Mouse (Mus musculus) heart, adult 2 months (tissue): ENCODE measurements around the gene Tmc4. TPM values are rescaled to one million over a fixed set of nuclear protein-coding genes. Genes with fewer than 3 reads are reported as not detected.
"Not testable (repeated sequence)": the region's sequence is repeated elsewhere in the genome, so short reads cannot be mapped to it uniquely, and the experiment has no call there.

ENCODE experiments used
- DNase-seq, 2 experiments: peaks; one replicate each; pipeline ENCODE4 v3.0.0; 2021
- H3K27ac ChIP-seq: fragments of 200-600 bp; 2 replicates; pipeline ENCODE4 v1.8.1; 2022
- H3K27me3 ChIP-seq: fragments of 200-500 bp; 2 replicates; pipeline ENCODE4 v1.6.1; 2012; ENCODE audit warnings: mild to moderate bottlenecking, low read length, inconsistent platforms, mixed read lengths; ENCODE audit not compliant: control insufficient read depth, insufficient read depth
- H3K36me3 ChIP-seq: fragments of 200-500 bp; 2 replicates; pipeline ENCODE4 v1.6.1; 2012; ENCODE audit warnings: low read length, inconsistent platforms; ENCODE audit not compliant: control insufficient read depth, insufficient read depth
- H3K4me1 ChIP-seq: fragments of 200-500 bp; 2 replicates; pipeline ENCODE4 v1.6.1; 2011; ENCODE audit warnings: low read length; ENCODE audit not compliant: control insufficient read depth, insufficient read depth
- H3K4me3 ChIP-seq: fragments of 200-600 bp; 2 replicates; pipeline ENCODE4 v1.8.1; 2022
- H3K79me2 ChIP-seq: fragments of 200-500 bp; replicated peaks from 2 replicates; pipeline ENCODE4 v1.6.1; 2012; ENCODE audit warnings: mild to moderate bottlenecking, inconsistent platforms, low read length, moderate library complexity, mixed read lengths; ENCODE audit not compliant: control insufficient read depth, insufficient read depth
- H3K9ac ChIP-seq: fragments of 200-500 bp; 2 replicates; pipeline ENCODE4 v1.6.1; 2012; ENCODE audit warnings: low read depth, mild to moderate bottlenecking, control low read depth, inconsistent platforms, low read length, mixed read lengths
- CTCF ChIP-seq: fragments of 200-600 bp; IDR thresholded peaks from 2 replicates; pipeline ENCODE4 v1.8.1; 2022; ENCODE audit warnings: antibody characterized with exemption, mild to moderate bottlenecking, moderate library complexity
- EP300 ChIP-seq: fragments of 200-500 bp; IDR thresholded peaks from 2 replicates; pipeline ENCODE4 v1.6.1; 2011; ENCODE audit warnings: low read depth, low read length, control low read depth; ENCODE audit not compliant: insufficient read depth
- POLR2A ChIP-seq: fragments of 200-500 bp; IDR thresholded peaks from 2 replicates; pipeline ENCODE4 v1.6.1; 2011; ENCODE audit warnings: mild to moderate bottlenecking, low read depth, low read length, control low read depth; ENCODE audit not compliant: insufficient read depth
- WGBS: fragments of 180-500 bp; shearing (Covaris S2); methylation state at CpG from one replicate; pipeline ENCODE4 v1.1.7; 2018; 5-methylcytosine and 5-hydroxymethylcytosine counted together
- intact Hi-C: fragments of 180-260 bp; cut with DNase I; formaldehyde crosslinking; loops from one replicate; pipeline ENCODE4 v1.15.1; 2025
- polyA plus RNA-seq: library from polyadenylated mRNA; depleted of rRNA; stranded (reverse); fragments of >200 nt; gene quantifications from 2 replicates; pipeline ENCODE4 v1.2.3, GENCODE M21; 2012
- total RNA-seq, 2 experiments: library from RNA; stranded (reverse); gene quantifications; 2 replicates each; pipeline ENCODE4 v1.2.3; 2021

The Tmc4 gene
- total and polyA plus RNA-seq, 3 experiments, result 1.4 to 4.9 (median 2.1) TPM

GRCm38 (mm10) chr7:3703879-3704441, 26.6 kb upstream of the Tmc4 start, which contains the start of gene Rps9:
Rps9 (plus strand) TSS chr7:3703993.
- peaks cover 19% of the 10 kb centered on the region for H3K36me3 ChIP-seq
- intact Hi-C loops, result loop anchor here (1.0 to 10.0 kb wide), 3 partner anchors 11 to 741 kb away; partner anchors contain the start of genes Mboat7 and Rdh13

GRCm38 (mm10) chr7:3703148-3703878, 26.0 kb upstream of the Tmc4 start:
- WGBS, result 23% methylated on average over 6 of the region's 6 CpGs
- TF ChIP-seq CTCF (no peak), POLR2A (no peak)
- peak overlapping the region; percentile 71 for H3K4me3 ChIP-seq
- H3K4me1 ChIP-seq, result peaks cover 5% of the 10 kb centered on the region
- peak overlapping the region; percentile 45 for H3K9ac ChIP-seq
- DNase-seq, result peak in 1 of 2 experiments; percentile 29
- peaks cover 19% of the 10 kb centered on the region for H3K36me3 ChIP-seq
- intact Hi-C loops, result loop anchor here (1.0 to 10.0 kb wide), 3 partner anchors 10 to 741 kb away; partner anchors contain the start of genes Mboat7 and Rdh13
- peak overlapping the region; percentile 92 for H3K27ac ChIP-seq
- no peaks in the 10 kb centered on the region for H3K27me3 ChIP-seq
- H3K79me2 ChIP-seq, result no peaks in the 10 kb centered on the region

More at GRCm38 (mm10) chr7:3703879-3704441, 26.6 kb upstream of the Tmc4 start, which contains the start of gene Rps9:
- H3K27me3 ChIP-seq, result no peaks in the 10 kb centered on the region
- TF ChIP-seq POLR2A (peak; percentile 100), EP300 (peak; percentile 83), CTCF (peak; percentile 56)
- no peaks in the 10 kb centered on the region for H3K79me2 ChIP-seq
- WGBS, result under 1% methylated on average over 42 of the region's 42 CpGs
- peak within 1 kb of the TSS; percentile 71 for H3K4me3 ChIP-seq
- peak within 1 kb of the TSS; percentile 76 for H3K9ac ChIP-seq
- H3K27ac ChIP-seq, result peak within 1 kb of the TSS; percentile 92
- peak; percentile 95 to 96 for DNase-seq
- H3K4me1 ChIP-seq, result peaks cover 5% of the 10 kb centered on the region

GRCm38 (mm10) chr7:3698471-3698870, 21.1 kb upstream of the Tmc4 start:
- no peaks in the 10 kb centered on the region for H3K27me3 ChIP-seq
- intact Hi-C loops, result loop anchor here (10.0 kb wide), 1 partner anchor 436 kb away; the partner anchor contains the start of gene Leng8
- no peaks in the 10 kb centered on the region; the same call in none of the 2 replicates for H3K36me3 ChIP-seq

DNA sequence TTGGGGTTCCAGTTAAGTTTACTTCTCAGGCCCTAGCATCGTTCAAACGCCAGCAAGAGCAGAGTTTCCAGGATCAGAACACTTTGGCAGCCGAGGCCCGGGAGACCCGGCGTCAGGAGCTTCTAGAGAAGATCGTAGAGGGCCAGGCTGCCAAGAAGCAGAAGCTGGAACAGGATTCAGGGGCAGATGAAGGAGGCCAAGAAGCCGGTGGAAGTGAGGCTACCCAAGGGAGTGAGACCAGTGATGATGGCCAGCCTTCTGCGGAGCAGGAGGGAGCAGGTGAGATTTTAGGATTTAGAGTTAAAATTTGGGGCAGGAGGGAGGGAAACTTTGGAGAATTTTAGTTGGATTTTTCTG, 17.6 kb upstream of the Tmc4 start:
- intact Hi-C loops, result loop anchor here (5.0 to 10.0 kb wide), 4 partner anchors 48 to 992 kb away; partner anchors contain the start of genes Cnot3, Hspbp1, Leng8 and Prpf31
- not testable (repeated sequence) for H3K27me3 ChIP-seq, H3K4me1 ChIP-seq, H3K79me2 ChIP-seq, H3K36me3 ChIP-seq
- peak overlapping the region; percentile 72 for H3K4me3 ChIP-seq
- 8% methylated on average over 9 of the region's 9 CpGs for WGBS
- peak in 1 of 2 experiments; percentile 29 for DNase-seq
- H3K27ac ChIP-seq, result peak overlapping the region; percentile 97
- peak overlapping the region; percentile 58 for H3K9ac ChIP-seq

More at GRCm38 (mm10) chr7:3698471-3698870, 21.1 kb upstream of the Tmc4 start:
- Histone ChIP-seq H3K4me3 (no peak overlapping the region), H3K4me1 (peaks cover 1% of the 10 kb centered on the region), H3K27ac (no peak overlapping the region), H3K9ac (no peak overlapping the region), H3K79me2 (no peaks in the 10 kb centered on the region)
- WGBS, result 92% methylated on average over 6 of the region's 6 CpGs
- no peak for DNase-seq
- TF ChIP-seq EP300 (no peak), CTCF (no peak), POLR2A (no peak)

DNA sequence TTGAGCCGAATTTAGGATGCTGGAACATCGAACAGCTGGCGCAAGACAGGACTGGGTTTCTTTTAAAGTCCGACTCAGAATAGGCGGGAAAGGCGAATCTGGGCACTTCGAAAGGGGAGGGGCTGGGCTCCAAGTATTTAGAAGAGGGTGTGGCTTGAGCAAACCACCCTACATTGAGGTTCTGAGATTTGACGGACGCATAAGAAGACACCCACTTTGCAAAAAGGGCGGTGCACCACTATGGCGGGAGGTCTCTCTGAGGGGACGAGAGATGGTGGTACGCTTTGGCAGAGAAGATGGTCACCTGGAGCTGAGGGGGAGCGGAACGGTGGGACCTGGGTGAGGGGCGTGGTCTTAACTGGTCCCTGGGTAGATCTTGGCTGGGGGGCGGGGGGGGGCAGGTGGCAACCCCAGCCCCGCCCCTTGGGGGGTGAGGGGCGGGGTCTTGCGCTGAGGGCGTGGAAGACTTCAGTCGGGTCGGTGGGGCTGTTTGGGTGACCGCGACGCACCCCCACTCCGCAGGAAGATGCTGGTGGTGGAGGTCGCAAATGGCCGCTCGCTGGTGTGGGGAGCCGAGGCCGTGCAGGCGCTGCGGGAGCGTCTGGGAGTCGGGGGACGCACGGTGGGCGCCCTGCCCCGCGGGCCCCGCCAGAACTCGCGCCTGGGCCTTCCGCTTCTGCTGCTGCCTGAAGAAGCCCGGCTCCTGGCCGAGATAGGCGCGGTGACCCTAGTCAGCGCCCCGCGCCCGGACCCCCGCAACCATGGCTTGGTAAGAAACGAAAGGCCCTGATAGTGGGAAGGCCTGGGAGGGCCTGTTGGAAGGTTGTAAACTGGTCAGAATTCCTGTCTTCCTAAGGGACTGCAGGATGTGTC, 17.0 kb upstream of the Tmc4 start:
- Histone ChIP-seq H3K4me1 (no peaks in the 10 kb centered on the region; the same call in 1 of the 2 replicates), H3K9ac (peak overlapping the region; percentile 66), H3K36me3 (no peaks in the 10 kb centered on the region; the same call in 1 of the 2 replicates), H3K4me3 (peak overlapping the region; percentile 72), H3K79me2 (no peaks in the 10 kb centered on the region), H3K27me3 (no peaks in the 10 kb centered on the region), H3K27ac (peak overlapping the region; percentile 97)
- DNase-seq, result peak; percentile 74 to 81
- 1% methylated on average over 54 of the region's 55 CpGs for WGBS
- intact Hi-C loops, result loop anchor here (5.0 to 10.0 kb wide), 4 partner anchors 47 to 993 kb away; partner anchors contain the start of genes Cnot3, Hspbp1, Leng8 and Prpf31
- TF ChIP-seq POLR2A (no peak), CTCF (no peak), EP300 (no peak)
